Mouse (Mus musculus) hindbrain, embryonic 10.5 days (tissue): ENCODE results near the gene Tspan7. TPM values are rescaled to one million over a fixed set of nuclear protein-coding genes. Genes with fewer than 3 reads are reported as not detected.

Experiments
- DNase-seq: peaks from one replicate; pipeline ENCODE4 v3.0.0-alpha.2; 2017; ENCODE audit warnings: low spot score
- H3K27ac ChIP-seq: fragments of 300-500 bp; sonication (generic); 2 replicates; pipeline ENCODE4 v1.5.1; 2016; ENCODE audit warnings: mild to moderate bottlenecking, moderate library complexity
- H3K27me3 ChIP-seq: fragments of 300-500 bp; sonication (generic); 2 replicates; pipeline ENCODE4 v1.6.1; 2016; ENCODE audit warnings: mild to moderate bottlenecking; ENCODE audit not compliant: poor library complexity, insufficient read depth, severe bottlenecking
- H3K36me3 ChIP-seq: fragments of 300-500 bp; sonication (generic); 2 replicates; pipeline ENCODE4 v1.6.1; 2016; ENCODE audit warnings: mild to moderate bottlenecking, moderate library complexity
- H3K4me1 ChIP-seq: fragments of 300-500 bp; sonication (generic); replicated peaks from 2 replicates; pipeline ENCODE4 v1.6.1; 2016; ENCODE audit warnings: mild to moderate bottlenecking
- H3K4me3 ChIP-seq: fragments of 300-500 bp; sonication (generic); 2 replicates; pipeline ENCODE4 v1.5.1; 2016; ENCODE audit warnings: mild to moderate bottlenecking, moderate library complexity
- H3K9me3 ChIP-seq: fragments of 300-500 bp; sonication (generic); 2 replicates; pipeline ENCODE4 v1.6.1; 2016; ENCODE audit warnings: mild to moderate bottlenecking, moderate library complexity
- WGBS: fragments of 180-500 bp; shearing (Covaris S2); methylation state at CpG from one replicate; pipeline ENCODE4 v1.1.7; 2016; 5-methylcytosine and 5-hydroxymethylcytosine counted together
- polyA plus RNA-seq: library from polyadenylated mRNA; unstranded; fragments of >200 nt; fragmentation: Nextera tagmentation; extraction: Ambion mirVana; gene quantifications from 2 replicates; pipeline ENCODE4 v1.2.1, GENCODE M21; 2016

Gene Tspan7
- 65.7 and 76.3 TPM in 2 replicates for polyA plus RNA-seq

DNA sequence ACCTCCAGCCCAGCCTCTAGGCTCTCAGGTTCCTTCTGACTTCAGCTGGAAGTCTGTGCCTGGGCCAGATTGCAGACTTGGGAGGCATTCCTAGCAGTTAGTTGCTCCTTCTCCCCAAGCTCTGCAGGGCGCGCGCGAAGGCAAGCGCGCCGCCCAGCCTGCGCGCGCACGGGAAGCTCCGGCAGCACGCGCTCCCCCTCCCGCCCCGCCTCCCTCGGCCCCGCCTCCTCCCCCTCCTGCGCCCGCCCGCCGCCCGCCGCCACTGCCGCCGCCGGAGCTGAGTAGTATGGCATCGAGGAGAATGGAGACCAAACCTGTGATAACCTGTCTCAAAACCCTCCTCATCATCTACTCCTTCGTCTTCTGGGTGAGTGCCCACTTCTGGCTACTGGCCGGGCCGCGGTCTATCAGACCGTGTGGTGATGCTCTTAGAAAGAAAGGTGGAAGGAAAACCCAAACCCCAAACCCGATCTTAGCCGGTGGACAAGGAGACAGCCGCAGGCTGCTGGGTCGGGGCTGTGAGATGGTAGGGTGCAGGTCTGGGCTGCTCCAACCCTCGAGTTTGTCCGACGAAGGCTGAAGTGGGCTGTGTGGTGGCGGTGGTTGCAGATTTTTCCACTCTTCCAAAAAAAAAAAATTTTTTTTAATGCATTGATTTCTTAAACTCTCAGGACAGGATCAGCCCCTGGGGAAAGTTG lies at the start of gene Tspan7:
Gene Tspan7, plus strand, starts transcription at position 287 of the 698 bp plus-strand sequence.
- DNase-seq: peak; percentile 71
- Histone ChIP-seq H3K27ac (peak within 1 kb of the TSS; percentile 78), H3K36me3 (no peaks in the 10 kb centered on the region), H3K27me3 (peaks cover 4% of the 10 kb centered on the region; the same call in 1 of the 2 replicates), H3K9me3 (no peaks in the 10 kb centered on the region), H3K4me3 (peak within 1 kb of the TSS; percentile 56), H3K4me1 (no peaks in the 10 kb centered on the region)
- WGBS: 22% methylated on average over 37 of the region's 41 CpGs

DNA sequence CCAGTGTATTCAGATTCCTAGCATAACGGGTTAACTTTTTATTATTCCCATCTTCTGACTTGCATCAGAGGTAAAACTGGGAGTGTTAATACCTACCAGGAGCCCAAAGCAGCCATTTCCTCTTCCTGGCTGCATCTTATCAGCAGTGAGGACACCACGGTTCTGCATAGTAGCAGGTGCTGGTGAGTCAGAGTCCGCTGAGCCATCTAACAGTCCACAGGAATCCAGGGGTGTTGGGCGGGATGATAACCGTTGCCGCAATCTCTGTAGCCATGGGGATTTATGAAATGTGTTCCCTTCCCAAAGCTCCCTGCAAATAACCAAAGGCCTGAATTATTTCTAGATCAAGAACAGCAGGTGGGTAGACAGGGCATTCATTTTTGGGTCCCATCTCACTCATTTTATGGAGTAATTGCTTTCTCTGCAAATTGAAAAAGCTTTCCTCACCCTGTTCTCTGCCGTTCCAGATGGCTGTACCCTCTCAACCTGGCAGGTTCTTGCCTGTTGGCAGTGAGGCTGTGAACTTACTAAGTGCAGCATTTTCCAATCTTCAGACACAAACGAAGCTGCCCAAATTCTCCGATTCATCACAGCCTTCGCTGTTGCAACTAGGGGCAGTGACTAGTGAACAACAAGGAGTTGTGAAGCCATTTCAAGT lies 35.5 kb upstream of the Tspan7 start:
- no peak for DNase-seq
- no peaks in the 10 kb centered on the region for H3K4me1 ChIP-seq
- H3K36me3 ChIP-seq: no peaks in the 10 kb centered on the region
- no peaks in the 10 kb centered on the region for H3K9me3 ChIP-seq
- H3K27me3 ChIP-seq: no peaks in the 10 kb centered on the region
- 88% methylated on average over 10 of the region's 10 CpGs for WGBS
- no peak overlapping the region for H3K27ac ChIP-seq
- no peak overlapping the region for H3K4me3 ChIP-seq

DNA sequence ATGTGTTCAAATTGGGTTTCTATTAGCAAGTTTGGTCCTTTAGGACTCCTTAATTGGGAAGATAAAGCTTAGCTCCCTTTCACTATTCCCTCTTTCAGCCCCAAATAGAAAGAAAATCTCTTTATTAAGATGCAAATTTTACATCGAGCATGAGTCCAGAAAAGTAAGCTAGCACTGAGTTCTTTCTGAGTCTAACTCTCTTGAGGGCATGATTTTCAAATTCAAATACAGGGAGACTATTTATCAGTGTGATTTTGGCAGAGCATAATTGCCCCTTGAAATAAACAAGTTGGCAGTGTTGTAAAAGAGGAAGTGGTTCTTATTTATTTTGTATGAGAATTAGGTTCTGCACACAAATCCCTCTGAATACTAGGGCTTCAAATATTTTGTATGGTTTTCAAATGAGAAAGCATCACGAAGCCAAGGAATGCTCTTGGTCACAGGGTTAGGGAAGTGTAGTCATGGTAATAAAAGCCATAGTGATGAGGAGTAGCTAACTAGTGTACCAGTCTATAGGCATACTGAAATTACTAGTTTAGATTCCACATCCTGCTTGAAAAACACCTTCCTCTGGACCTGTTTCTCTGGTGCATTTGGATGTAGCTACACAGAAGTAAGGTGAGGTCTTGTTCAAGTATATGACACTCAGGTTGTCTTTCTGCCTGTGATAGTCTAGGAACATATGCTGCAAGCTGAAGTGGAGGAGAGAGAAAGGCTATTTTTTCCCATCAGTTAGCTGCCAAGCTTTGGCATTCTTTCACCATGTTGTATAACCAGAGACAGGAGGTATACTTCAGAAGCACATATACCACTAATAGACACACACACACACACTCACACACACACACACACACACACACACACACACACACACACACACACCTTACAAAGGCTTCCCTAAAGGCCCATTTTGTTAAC lies 34.6 kb upstream of the Tspan7 start:
- H3K36me3 ChIP-seq: no peaks in the 10 kb centered on the region
- no peaks in the 10 kb centered on the region for H3K27me3 ChIP-seq
- no peak overlapping the region for H3K4me3 ChIP-seq
- H3K4me1 ChIP-seq: no peaks in the 10 kb centered on the region
- 71% methylated on average over 2 of the region's 2 CpGs for WGBS
- no peaks in the 10 kb centered on the region for H3K9me3 ChIP-seq
- H3K27ac ChIP-seq: no peak overlapping the region
- no peak for DNase-seq

DNA sequence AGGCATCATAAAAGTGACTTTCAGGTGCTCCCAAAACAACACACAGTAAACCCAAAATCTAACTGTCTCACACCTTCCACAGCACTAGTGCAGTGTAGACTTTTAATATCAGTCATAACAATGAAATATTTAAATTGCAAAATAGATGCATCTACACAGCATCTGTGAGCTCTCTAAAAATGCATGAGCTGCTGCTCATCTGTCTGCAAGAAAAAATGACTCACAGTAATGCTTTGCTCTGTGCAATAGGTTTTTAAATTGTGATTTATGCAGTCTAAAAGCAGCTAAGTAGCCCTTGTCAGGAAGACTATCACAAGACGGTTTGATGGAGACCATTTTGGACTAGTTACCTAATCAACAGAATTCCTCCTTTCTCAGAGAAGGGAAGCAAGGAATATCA lies 31.2 kb upstream of the Tspan7 start:
- Histone ChIP-seq H3K4me3 (no peak overlapping the region), H3K9me3 (no peaks in the 10 kb centered on the region), H3K4me1 (no peaks in the 10 kb centered on the region), H3K27me3 (no peaks in the 10 kb centered on the region), H3K27ac (no peak overlapping the region), H3K36me3 (no peaks in the 10 kb centered on the region)
- no peak for DNase-seq
- WGBS: 64% methylated on average over 1 of the region's 1 CpGs

DNA sequence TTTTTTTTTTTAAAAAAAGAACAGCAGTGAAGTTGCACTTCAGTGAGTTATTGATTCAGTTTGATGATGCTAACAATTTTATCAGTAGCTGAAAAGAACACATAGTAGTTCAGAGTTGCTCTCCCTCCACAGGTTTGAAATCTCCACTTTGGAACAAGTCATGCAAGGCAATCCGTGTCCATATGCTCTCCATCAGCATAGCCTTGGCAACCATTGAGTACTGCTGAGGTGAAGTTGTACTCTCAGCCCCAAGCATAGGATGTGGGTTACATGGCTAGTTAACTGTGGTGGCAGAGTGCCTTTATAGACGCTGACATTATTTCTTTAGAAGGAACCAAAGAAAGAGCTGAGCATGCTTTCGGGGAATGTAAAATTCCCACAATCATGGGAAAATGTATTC lies 27.7 kb upstream of the Tspan7 start:
- Histone ChIP-seq H3K27ac (no peak overlapping the region), H3K27me3 (no peaks in the 10 kb centered on the region), H3K4me1 (no peaks in the 10 kb centered on the region), H3K9me3 (no peaks in the 10 kb centered on the region), H3K4me3 (no peak overlapping the region), H3K36me3 (no peaks in the 10 kb centered on the region)
- DNase-seq: no peak
- 88% methylated on average over 3 of the region's 3 CpGs for WGBS

DNA sequence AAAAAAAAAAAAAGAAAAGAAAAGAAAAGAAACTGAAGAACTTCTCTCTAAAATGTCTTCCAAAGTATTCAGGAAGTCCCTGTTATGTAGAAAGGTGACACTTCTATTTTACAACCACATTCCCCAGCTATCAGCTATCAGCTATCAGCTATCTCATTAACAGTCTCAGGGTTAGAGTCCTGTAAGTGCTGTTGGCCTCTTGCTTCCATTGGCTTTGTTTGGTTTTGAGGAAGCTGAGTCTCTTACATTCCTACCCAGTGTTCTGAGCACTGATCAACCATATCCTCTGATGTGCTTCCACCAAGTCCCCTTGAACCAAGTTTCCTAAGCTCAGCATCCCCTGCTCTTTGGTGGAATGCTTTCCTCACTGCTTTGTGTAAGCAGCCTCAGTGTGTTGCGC lies 7.9 kb upstream of the Tspan7 start:
- H3K27ac ChIP-seq: no peak overlapping the region
- H3K4me3 ChIP-seq: no peak overlapping the region
- H3K9me3 ChIP-seq: no peaks in the 10 kb centered on the region
- no peaks in the 10 kb centered on the region for H3K4me1 ChIP-seq
- no peak for DNase-seq
- H3K36me3 ChIP-seq: no peaks in the 10 kb centered on the region
- WGBS: 87% methylated on average over 1 of the region's 1 CpGs
- H3K27me3 ChIP-seq: no peaks in the 10 kb centered on the region

DNA sequence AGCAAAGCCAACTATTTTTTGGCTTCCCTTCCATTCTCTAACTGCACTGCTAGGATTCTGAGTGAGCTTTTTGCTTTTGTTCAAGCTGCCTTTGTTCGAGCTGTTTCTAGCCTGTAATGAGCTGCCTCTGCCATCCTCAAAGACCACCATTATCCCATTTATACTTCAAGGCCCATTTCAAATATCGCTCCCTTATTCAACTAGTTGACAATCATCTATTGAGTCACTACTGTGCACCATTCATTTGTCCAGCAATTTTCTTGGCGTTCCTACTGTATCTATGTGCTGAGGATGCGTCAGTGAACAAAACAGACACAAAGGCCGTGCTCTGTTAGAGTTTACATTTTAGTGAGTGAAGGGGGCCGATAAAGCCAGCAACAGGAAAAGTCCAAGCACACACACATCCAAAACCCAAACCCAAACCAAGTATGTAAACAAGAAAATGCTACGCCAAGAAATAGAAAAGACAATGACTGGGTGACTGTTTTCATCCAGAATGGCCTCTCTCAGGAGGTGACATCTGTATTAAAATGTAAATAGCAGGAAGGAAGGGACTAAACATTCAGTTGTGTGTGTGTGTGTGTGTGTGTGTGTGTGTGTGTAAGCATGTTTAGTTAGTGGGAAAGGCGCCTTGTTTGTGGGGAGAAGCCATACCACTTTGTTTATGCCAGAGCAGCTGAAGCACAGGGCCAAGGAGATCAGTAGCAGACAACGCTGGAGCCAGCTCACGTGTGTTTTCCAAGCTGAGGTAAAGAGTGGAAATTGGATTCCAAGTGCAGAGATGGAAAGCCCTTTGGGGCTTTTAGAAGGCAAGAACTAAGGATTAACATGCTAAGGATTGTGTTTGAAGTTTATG lies 5.7 kb upstream of the Tspan7 start:
- DNase-seq: no peak
- no peaks in the 10 kb centered on the region for H3K36me3 ChIP-seq
- 80% methylated on average over 10 of the region's 10 CpGs for WGBS

DNA sequence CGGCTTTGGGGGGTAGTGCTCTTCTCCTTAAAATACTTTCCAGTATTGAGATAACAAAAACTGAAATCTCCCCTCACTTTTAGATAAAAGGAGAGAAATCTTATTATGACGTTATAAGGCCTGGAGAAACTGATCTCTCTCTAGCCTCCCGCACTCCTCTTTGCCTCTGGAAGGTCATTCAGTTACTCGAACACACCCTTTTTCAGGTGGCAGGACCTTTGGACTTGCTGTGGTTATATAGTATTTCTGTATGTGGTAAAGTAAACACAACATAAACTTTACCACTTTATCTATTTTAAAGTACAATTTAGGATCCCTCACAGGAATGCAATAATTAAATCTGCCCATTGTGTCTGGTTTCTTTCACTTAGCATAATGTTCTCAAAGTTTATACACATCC lies 5.0 kb upstream of the Tspan7 start:
- Histone ChIP-seq H3K27me3 (peaks cover 2% of the 10 kb centered on the region; the same call in 1 of the 2 replicates), H3K27ac (no peak overlapping the region), H3K4me1 (no peaks in the 10 kb centered on the region), H3K4me3 (no peak overlapping the region), H3K36me3 (no peaks in the 10 kb centered on the region), H3K9me3 (no peaks in the 10 kb centered on the region)
- 89% methylated on average over 4 of the region's 4 CpGs for WGBS
- DNase-seq: no peak

More for the DNA sequence above, 5.7 kb upstream of the Tspan7 start:
- Histone ChIP-seq H3K4me1 (no peaks in the 10 kb centered on the region), H3K27me3 (no peaks in the 10 kb centered on the region), H3K27ac (no peak overlapping the region), H3K4me3 (no peak overlapping the region), H3K9me3 (no peaks in the 10 kb centered on the region)

DNA sequence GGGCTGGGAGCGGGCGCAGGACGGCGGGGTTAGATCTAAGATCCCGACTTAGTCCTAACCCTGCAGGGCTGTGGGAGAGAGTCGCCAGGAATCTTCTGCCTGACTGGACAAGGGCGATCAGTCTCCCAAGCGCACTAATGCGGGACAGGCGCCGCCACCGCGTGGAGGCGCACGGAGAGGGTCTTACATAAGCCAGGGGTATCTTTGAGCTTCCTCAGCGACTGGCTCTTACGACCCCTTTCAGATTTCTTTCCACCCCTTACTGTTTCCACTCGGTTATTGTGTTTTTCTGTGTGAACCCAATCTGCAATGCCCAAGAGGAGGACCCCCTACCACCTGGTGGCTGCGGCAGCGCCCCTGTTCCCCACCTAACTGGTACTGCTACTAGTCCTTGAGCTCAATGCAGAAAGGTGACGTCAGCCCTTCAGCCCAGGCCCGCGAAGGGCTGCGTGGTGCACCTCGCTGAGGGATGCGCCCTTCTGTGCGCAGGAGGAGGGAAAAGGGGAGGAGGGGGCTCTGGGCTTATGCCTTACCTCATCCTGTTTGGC lies 780 bp downstream of the Tspan7 start:
- Histone ChIP-seq H3K27me3 (peaks cover 4% of the 10 kb centered on the region; the same call in 1 of the 2 replicates), H3K9me3 (no peaks in the 10 kb centered on the region), H3K4me1 (no peaks in the 10 kb centered on the region), H3K4me3 (peak overlapping the region; percentile 56), H3K27ac (peak overlapping the region; percentile 78), H3K36me3 (no peaks in the 10 kb centered on the region)
- peak; percentile 67 for DNase-seq
- WGBS: 15% methylated on average over 27 of the region's 27 CpGs

DNA sequence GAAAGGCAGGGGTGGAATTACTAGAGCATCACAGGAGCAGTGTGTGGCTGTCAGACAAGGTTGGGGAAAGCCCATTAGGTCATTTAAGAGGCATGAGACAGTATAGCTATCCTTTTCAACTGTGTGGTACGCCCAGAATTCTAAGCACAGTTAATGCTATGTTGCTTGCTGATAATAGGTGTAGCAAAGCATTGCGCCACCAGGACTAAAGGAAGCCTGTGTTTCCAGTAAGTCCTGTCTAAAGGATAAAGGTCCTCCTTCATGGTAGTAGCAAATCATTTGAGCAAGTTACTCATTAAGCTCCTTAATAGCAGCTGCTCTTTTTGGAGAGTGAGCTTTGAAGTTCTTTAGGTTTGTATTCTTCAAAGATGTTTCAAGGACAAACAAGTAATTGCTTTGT lies 13.6 kb downstream of the Tspan7 start:
- Histone ChIP-seq H3K4me1 (no peaks in the 10 kb centered on the region), H3K9me3 (no peaks in the 10 kb centered on the region), H3K4me3 (no peak overlapping the region), H3K27me3 (no peaks in the 10 kb centered on the region), H3K36me3 (no peaks in the 10 kb centered on the region), H3K27ac (no peak overlapping the region)
- 85% methylated on average over 2 of the region's 2 CpGs for WGBS
- no peak for DNase-seq

DNA sequence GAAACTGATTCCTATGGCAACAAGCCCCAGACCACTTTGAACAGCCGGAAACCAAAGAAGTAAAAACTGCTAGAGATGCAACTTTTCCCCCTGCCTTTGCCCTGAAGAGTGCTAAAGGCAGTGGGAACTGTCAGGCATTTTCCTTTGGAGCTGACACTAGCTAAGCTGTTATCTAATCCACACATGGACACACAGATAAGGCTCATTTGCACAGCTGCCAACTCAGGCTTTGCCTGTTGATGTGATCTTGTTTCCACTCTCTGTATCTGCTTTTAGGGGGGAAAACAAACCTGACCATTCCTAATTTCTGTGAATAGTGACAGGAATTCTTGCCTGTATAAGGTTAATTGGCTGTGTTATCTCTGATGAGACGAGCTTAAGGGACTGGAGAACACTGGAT lies 17.7 kb downstream of the Tspan7 start:
- Histone ChIP-seq H3K27me3 (no peaks in the 10 kb centered on the region), H3K36me3 (no peaks in the 10 kb centered on the region), H3K4me3 (no peak overlapping the region), H3K9me3 (no peaks in the 10 kb centered on the region), H3K27ac (no peak overlapping the region), H3K4me1 (no peaks in the 10 kb centered on the region)
- WGBS: 68% methylated on average over 2 of the region's 2 CpGs
- no peak for DNase-seq

DNA sequence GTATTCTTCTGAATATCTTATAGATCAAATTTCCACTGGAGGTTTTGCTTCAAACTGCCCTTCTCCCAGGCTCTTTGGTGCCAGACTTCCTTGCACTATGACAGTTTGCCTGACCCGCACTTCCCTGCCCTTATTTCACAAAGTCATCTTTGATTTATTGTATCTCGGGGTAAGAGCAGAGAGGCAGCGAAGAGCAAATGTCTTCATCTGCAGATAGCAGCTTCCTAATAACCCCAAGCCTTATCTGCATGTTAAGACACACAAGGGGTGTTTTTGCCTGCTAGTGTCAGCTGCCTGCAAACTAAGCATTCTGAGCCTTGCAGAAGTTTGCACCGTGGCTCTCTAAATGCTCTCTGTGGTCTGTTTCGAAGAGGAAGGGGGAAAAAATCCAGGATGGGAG lies 29.5 kb downstream of the Tspan7 start:
- Histone ChIP-seq H3K36me3 (no peaks in the 10 kb centered on the region), H3K27ac (no peak overlapping the region), H3K4me1 (0 out of 2 replicates have a peak, but pooled peaks cover 3% of the 10 kb centered on the region), H3K9me3 (no peaks in the 10 kb centered on the region), H3K4me3 (no peak overlapping the region), H3K27me3 (no peaks in the 10 kb centered on the region)
- DNase-seq: no peak
- 67% methylated on average over 5 of the region's 5 CpGs for WGBS
